Mouse (Mus musculus): ENCODE data around the gene Gtf2h1. TPM values are rescaled to one million over a fixed set of nuclear protein-coding genes. Genes with fewer than 3 reads are reported as not detected.

Gtf2h1 gene
- polyA plus RNA-seq (2015; fragmentation: Nextera tagmentation; extraction: Ambion mirVana): 48.8 and 51.5 TPM in 2 replicates

DNA sequence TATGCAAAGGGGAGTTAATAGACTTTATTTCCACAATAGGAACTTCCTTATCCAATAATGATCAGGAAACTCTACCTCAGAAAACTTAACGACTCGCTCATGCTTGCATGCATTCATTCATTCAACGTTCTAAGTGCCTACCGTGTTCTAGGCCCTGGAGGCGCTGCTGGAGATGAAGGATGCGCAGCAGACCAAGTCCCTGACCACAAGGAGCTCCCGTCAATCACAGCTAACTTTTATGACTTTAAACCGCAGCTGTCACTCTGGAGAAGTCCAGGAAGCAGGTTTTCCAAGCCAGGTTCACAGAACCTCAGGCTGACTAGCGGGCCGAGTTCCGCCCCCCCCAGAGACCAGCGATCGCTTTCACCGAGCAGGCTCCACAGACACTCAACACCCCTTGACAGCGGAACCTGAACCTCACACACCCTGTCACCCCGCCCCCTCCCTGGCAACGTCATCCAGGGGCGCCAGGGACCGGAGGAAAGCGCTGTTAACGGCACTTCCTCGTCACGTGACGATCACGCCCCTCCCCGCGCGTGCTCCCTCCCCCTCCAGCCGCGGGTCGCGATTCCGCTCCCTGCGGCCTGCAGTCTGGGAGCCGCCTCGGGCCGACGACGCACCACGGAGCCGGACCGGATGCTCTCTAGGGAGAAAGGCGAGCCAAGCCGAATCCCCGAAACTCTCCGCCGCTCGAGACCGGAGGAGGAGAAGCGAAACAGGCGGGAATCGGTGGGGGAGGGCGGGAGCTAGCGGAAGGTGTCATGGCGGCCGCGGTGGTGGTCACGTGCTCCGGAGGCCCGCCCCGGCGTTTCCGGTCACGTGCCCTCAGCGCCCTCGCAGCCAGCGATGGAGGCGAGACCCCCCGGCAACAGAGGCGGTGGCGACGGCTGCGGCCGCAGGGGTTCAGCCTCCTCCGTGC, at the start of gene Gtf2h1, which contains the start of gene Hps5:
Gene Gtf2h1 (plus strand): TSS at position 817 of the 919 bp plus-strand sequence.
Gene Hps5 (minus strand): TSS at position 778 of the 919 bp plus-strand sequence.
- H3K4me3 ChIP-seq: peak within 1 kb of the TSS; percentile 89
- H3K9me3 ChIP-seq: no peaks in the 10 kb centered on the region
- no peaks in the 10 kb centered on the region for H3K27me3 ChIP-seq
- under 1% methylated on average over 75 of the region's 75 CpGs for WGBS
- peaks cover 11% of the 10 kb centered on the region for H3K36me3 ChIP-seq
- H3K4me1 ChIP-seq: peaks cover 30% of the 10 kb centered on the region
- H3K27ac ChIP-seq (replicated peaks): peak within 1 kb of the TSS; percentile 93
- ATAC-seq (replicated peaks): peak; percentile 97
- H3K9ac ChIP-seq (replicated peaks): peak within 1 kb of the TSS; percentile 94
- peak within 1 kb of the TSS; percentile 89 for H3K4me2 ChIP-seq (replicated peaks)

DNA sequence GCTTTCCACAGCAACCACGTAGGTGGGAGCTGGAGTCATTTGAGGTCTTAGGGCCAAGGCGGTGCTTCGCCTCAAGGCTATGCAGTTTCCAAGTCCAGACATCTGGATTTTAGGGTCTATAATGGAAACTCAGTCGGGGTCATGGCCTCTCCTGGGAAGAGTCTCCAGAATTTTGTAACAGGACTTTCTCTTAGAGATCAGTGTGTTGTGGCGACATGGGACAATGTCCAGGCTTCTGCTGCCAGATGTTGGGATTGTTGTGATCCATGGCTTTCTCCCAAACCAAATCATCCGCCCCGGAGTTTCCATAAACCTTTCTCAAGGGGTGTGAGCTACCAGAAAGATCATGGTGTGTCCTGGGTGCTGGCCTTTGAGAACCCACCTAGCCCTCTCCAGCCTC, 49.5 kb upstream of the Gtf2h1 start:
- no peak overlapping the region for H3K4me2 ChIP-seq (replicated peaks)
- no peaks in the 10 kb centered on the region for H3K27me3 ChIP-seq
- H3K9ac ChIP-seq (replicated peaks): no peak overlapping the region
- no peaks in the 10 kb centered on the region for H3K4me1 ChIP-seq
- no peak for ATAC-seq (replicated peaks)
- H3K9me3 ChIP-seq: no peaks in the 10 kb centered on the region
- no peaks in the 10 kb centered on the region for H3K36me3 ChIP-seq
- no peak overlapping the region for H3K4me3 ChIP-seq
- H3K27ac ChIP-seq (replicated peaks): no peak overlapping the region
- WGBS: 91% methylated on average over 7 of the region's 7 CpGs

DNA sequence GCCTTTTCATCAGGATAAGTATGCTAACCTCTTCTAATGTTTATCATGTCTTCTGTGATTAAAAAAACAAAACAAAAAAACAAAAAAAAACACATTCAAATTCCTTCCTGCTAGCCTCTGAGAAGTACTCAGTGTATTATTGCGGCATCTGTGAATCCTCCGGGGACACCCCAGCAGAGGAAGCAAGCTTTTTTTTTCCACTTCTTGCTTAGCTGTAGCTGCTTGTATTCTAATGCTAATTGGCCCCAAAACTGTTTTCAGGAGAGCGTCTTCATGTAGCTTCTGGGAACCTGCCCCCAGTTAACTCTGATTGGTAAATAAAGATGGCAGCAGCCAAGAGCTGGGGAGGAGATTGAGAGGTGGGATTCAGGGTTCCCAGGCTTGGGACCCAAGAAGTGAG, 47.4 kb upstream of the Gtf2h1 start:
- Histone ChIP-seq H3K27ac (replicated peaks) (no peak overlapping the region), H3K9ac (replicated peaks) (no peak overlapping the region), H3K4me1 (no peaks in the 10 kb centered on the region), H3K9me3 (no peaks in the 10 kb centered on the region), H3K4me2 (replicated peaks) (no peak overlapping the region), H3K4me3 (no peak overlapping the region), H3K36me3 (no peaks in the 10 kb centered on the region), H3K27me3 (no peaks in the 10 kb centered on the region)
- ATAC-seq (replicated peaks): no peak
- 34% methylated on average over 3 of the region's 3 CpGs for WGBS

DNA sequence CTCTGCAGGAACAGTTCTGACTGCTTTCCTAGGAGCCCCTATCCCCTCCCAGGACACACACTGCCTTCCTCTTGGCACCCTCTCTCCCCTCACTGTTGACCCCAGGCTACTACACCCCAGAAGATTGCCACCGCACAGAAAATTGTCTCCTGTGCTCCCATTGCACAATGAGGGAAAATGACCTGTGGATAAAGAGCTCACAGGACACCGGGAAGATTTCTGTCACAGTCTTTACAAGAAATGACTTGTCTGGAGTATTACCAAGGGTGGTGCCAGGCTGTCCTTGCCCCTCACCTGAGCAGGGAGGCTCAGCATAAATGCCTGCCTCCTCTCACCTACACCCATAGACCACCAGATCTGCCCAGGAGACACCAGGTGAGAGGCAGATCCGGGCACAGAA, 44.4 kb upstream of the Gtf2h1 start, which contains the start of gene Saa2:
Gene Saa2 (plus strand): TSS at position 301 of the 400 bp plus-strand sequence.
- H3K4me2 ChIP-seq (replicated peaks): no peak within 1 kb of the TSS
- H3K36me3 ChIP-seq: no peaks in the 10 kb centered on the region
- no peak within 1 kb of the TSS for H3K4me3 ChIP-seq
- no peak within 1 kb of the TSS for H3K9ac ChIP-seq (replicated peaks)
- H3K27ac ChIP-seq (replicated peaks): no peak within 1 kb of the TSS
- WGBS: 77% methylated on average over 3 of the region's 3 CpGs
- no peaks in the 10 kb centered on the region for H3K27me3 ChIP-seq
- ATAC-seq (replicated peaks): no peak
- H3K4me1 ChIP-seq: no peaks in the 10 kb centered on the region
- H3K9me3 ChIP-seq: no peaks in the 10 kb centered on the region

DNA sequence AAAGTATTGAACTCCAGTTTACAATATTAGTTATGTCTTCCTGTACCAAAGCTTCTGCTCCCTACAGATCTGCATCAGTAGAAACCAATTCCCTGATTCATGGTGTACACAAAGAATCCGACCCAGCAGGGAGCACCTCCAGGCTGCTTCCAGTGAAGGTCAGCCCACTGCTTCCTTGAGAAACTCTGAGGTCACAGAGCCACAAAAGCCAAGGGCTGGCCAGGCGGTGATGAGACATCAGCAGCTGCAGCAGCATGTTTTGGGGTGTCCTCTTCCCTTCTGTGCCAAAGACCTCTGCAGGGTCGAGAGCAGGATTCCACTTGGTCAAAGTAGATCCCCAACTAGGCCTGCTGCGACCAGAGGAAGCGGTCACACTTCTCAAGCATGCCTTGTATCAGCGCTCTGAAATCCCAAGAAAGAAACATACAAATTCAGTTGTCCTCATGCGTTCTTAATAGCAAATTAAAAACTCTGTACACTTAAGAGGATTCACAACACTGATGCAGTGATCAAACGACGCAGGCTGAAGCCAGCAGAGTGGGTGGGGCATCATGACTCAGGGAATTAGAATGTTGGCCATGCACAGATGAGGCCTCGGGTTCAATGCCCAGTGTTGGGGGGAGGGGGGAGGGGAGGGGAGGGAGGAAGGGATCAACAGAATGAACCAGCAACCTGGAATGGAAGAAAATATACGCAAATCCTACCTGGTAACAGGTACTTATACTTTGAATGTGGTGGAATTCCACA, 34.7 kb upstream of the Gtf2h1 start:
- WGBS: 71% methylated on average over 11 of the region's 11 CpGs
- Histone ChIP-seq H3K36me3 (peaks cover 60% of the 10 kb centered on the region), H3K27ac (replicated peaks) (no peak overlapping the region), H3K9me3 (no peaks in the 10 kb centered on the region), H3K9ac (replicated peaks) (no peak overlapping the region), H3K4me2 (replicated peaks) (no peak overlapping the region), H3K4me1 (no peaks in the 10 kb centered on the region), H3K27me3 (no peaks in the 10 kb centered on the region), H3K4me3 (no peak overlapping the region)
- ATAC-seq (replicated peaks): no peak

DNA sequence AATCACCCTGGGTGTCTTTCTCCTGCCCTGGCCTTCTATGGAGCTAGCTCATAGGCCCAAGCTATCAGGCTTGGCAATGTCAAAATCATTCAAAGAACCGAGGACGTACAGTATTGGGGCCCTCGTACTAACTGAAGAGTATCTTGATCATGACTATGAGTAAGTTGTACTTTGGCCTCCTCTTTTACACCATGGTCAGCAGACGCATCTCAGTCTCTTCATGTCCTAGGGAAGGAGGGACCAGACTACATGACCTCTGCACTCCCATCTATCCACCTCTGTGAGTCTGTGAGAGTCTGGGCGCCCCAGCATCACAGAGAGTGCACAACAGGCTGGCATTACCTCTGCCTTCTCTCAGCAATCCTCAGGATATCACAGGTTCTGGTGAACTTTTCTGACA, 33.3 kb upstream of the Gtf2h1 start:
- no peak for ATAC-seq (replicated peaks)
- no peaks in the 10 kb centered on the region for H3K9me3 ChIP-seq
- H3K27me3 ChIP-seq: no peaks in the 10 kb centered on the region
- 91% methylated on average over 5 of the region's 5 CpGs for WGBS
- H3K4me3 ChIP-seq: no peak overlapping the region
- no peak overlapping the region for H3K9ac ChIP-seq (replicated peaks)
- no peaks in the 10 kb centered on the region for H3K4me1 ChIP-seq
- H3K27ac ChIP-seq (replicated peaks): no peak overlapping the region
- H3K4me2 ChIP-seq (replicated peaks): no peak overlapping the region
- peaks cover 71% of the 10 kb centered on the region for H3K36me3 ChIP-seq

DNA sequence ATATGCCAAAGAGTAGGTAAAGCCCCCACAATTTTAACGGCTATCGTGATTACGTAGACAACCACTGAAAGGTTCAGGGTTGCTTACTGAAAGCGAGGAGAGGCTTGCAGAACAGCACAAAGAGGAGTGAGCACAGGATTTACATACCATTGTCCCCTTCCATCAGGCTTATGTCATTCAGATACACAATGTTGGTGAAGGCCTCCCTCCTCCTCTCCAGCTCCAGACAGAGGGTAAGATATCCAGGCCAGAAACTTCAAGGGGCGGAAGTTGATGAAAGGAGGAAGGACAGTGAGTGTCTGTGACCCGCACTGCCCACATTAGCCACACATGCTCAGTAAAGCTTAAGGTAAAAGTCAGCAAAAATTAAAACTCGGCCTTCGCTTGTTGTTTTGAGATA, 31.2 kb upstream of the Gtf2h1 start:
- H3K4me2 ChIP-seq (replicated peaks): no peak overlapping the region
- no peak overlapping the region for H3K4me3 ChIP-seq
- WGBS: 63% methylated on average over 8 of the region's 8 CpGs
- no peaks in the 10 kb centered on the region for H3K4me1 ChIP-seq
- no peaks in the 10 kb centered on the region for H3K27me3 ChIP-seq
- ATAC-seq (replicated peaks): no peak
- no peaks in the 10 kb centered on the region for H3K9me3 ChIP-seq
- H3K9ac ChIP-seq (replicated peaks): no peak overlapping the region
- no peak overlapping the region for H3K27ac ChIP-seq (replicated peaks)
- peaks cover 82% of the 10 kb centered on the region for H3K36me3 ChIP-seq

DNA sequence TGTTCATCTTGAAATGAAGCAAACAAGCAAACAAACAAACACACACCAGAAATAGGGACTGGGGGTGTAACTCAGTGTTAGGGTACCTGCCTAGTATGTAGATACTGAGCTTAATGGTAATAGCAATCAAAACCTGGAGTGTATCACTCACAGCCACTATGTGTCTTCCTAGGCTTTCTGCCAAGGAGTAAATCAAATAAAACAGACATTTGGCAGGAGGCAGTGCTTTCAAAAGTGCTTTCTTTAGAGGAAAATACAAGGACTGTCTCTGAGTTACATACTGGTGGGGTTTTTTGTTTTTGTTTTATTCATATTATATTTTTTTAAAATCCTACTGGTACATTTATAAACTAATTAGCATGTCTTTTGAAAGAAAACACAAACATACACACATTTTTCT, 28.5 kb upstream of the Gtf2h1 start:
- no peaks in the 10 kb centered on the region for H3K4me1 ChIP-seq
- H3K36me3 ChIP-seq: peaks cover 76% of the 10 kb centered on the region
- no peak overlapping the region for H3K4me2 ChIP-seq (replicated peaks)
- H3K4me3 ChIP-seq: no peak overlapping the region
- no peak for ATAC-seq (replicated peaks)
- H3K9me3 ChIP-seq: no peaks in the 10 kb centered on the region
- no peak overlapping the region for H3K9ac ChIP-seq (replicated peaks)
- H3K27me3 ChIP-seq: no peaks in the 10 kb centered on the region
- H3K27ac ChIP-seq (replicated peaks): no peak overlapping the region

DNA sequence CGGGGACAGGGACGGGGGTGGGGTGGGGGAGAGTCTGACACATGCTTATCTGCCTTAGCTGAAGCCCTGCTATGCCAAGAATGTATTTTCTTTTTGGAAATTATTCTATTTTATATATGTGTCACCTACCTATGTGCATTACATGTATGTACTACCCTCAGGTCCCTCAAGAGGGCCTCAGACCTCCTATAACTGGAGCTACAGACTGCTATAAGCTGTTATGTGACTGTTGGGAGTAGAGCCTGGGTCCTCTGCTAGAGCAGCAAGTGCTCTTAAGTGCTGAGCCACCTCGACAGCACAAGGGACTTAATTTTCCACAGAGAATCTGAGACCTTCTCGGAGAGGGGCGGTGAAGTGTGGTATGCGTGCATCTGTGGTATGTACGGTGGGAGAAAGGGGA, 27.5 kb upstream of the Gtf2h1 start:
- H3K9ac ChIP-seq (replicated peaks): no peak overlapping the region
- no peak for ATAC-seq (replicated peaks)
- H3K4me2 ChIP-seq (replicated peaks): no peak overlapping the region
- peaks cover 76% of the 10 kb centered on the region for H3K36me3 ChIP-seq
- no peaks in the 10 kb centered on the region for H3K27me3 ChIP-seq
- H3K4me3 ChIP-seq: no peak overlapping the region
- no peaks in the 10 kb centered on the region for H3K9me3 ChIP-seq
- WGBS: 95% methylated on average over 7 of the region's 7 CpGs
- no peaks in the 10 kb centered on the region for H3K4me1 ChIP-seq
- no peak overlapping the region for H3K27ac ChIP-seq (replicated peaks)

DNA sequence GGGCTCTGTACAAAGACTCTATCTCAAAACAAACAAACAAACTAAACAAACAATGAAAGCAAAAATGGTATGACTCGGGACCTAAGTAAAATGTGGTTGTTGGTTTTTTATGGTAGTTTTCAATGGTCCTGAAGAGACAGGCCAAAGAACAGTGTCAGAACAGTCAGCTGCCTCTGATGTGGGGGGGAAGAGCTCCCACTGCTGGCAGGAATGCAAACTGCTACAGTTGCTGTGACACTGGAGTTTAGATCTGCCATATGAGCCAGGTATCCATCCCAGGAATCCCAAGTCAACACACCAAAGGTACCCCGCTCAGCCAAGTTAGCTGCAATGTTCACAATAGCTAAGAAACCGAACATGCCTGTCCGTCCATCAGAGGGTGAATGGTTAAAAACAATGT, 25.2 kb upstream of the Gtf2h1 start:
- Histone ChIP-seq H3K9me3 (no peaks in the 10 kb centered on the region), H3K4me1 (no peaks in the 10 kb centered on the region), H3K9ac (replicated peaks) (no peak overlapping the region), H3K36me3 (peaks cover 84% of the 10 kb centered on the region), H3K4me2 (replicated peaks) (no peak overlapping the region), H3K27ac (replicated peaks) (no peak overlapping the region), H3K27me3 (no peaks in the 10 kb centered on the region), H3K4me3 (no peak overlapping the region)
- ATAC-seq (replicated peaks): no peak
- 76% methylated on average over 4 of the region's 4 CpGs for WGBS

DNA sequence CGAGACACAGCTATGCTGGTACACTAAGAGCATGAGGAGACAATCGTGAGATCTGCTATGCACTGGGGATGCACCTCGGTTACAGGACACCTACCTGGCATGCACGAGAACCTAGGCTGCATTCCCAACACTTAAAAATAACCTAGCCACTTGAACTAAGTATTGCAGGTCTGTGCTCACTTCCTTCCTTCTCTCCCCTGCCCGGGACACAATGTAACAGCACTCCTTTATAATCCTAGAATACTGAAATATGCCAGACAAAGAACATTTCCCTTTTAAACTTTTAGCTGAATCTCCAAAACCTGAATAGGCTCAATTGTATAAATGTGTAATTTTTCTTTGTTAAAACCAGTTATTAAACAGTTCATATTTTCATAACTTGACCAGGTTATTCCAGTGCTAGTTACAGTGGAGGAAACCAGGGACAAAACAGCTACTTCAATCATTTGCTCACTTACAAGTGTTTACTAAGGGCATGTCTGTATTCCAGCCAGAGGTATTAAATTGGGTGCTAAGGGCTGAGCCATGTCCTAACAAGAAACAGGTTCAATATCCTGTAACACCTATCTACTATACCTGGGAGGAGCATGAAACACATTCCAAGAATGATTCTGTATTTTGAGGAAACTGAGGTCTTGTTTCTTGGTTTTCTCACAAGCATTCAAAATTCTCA, 6.6 kb upstream of the Gtf2h1 start:
- no peak overlapping the region for H3K27ac ChIP-seq (replicated peaks)
- no peak overlapping the region for H3K4me3 ChIP-seq
- H3K27me3 ChIP-seq: no peaks in the 10 kb centered on the region
- H3K4me1 ChIP-seq: peaks cover 8% of the 10 kb centered on the region
- 89% methylated on average over 5 of the region's 5 CpGs for WGBS
- no peaks in the 10 kb centered on the region for H3K9me3 ChIP-seq
- no peak overlapping the region for H3K9ac ChIP-seq (replicated peaks)
- H3K36me3 ChIP-seq: peaks cover 54% of the 10 kb centered on the region
- H3K4me2 ChIP-seq (replicated peaks): no peak overlapping the region
- ATAC-seq (replicated peaks): no peak

DNA sequence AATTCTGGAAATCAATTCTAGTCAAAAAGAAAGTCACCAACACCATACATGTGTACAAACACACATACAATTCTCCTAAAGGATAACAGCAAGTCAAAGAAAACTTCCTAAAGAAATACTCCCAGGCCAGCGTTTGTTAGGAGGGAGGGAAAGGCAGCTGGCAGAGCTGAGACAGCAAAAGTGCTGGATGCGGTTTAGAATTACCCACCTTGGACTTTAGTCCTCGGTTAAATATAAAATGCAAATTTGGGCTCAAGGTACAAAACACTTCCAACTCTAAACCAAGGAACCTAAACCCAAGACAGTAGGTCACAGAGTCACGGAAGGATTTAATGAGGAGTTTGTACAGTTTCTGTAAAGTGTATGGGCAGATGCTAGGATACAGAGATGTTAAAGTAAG, 2.0 kb upstream of the Gtf2h1 start:
- ATAC-seq (replicated peaks): no peak
- Histone ChIP-seq H3K4me1 (peaks cover 30% of the 10 kb centered on the region), H3K9ac (replicated peaks) (no peak overlapping the region), H3K36me3 (peaks cover 11% of the 10 kb centered on the region), H3K4me3 (no peak overlapping the region), H3K4me2 (replicated peaks) (no peak overlapping the region), H3K9me3 (no peaks in the 10 kb centered on the region), H3K27me3 (no peaks in the 10 kb centered on the region), H3K27ac (replicated peaks) (no peak overlapping the region)
- WGBS: 89% methylated on average over 4 of the region's 4 CpGs
